Mouse (Mus musculus): Measurements from ENCODE around the gene Yipf6. TPM values are rescaled to one million over a fixed set of nuclear protein-coding genes. Genes with fewer than 3 reads are reported as not detected.

Yipf6 gene
- polyA plus RNA-seq, 1 experiment = 22.0 TPM

DNA sequence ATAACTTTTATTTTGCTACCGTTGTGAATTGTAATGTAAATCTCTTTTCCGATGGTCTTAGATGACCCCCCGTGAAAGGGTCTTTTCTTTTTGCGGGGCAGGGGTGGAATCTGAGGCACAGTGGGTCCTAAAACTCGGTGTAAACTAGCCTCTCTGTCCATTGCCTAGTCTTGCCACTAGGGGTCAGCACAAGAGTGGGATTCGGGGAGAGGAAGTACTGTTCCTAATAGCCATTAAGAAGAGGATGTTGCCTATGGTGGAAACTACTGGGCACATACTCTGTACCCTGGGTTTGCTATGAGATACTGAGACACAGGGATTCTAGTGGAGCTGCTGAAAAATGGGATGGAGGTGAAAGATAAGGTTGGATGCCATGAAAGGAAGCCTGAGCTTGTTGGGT lies 53.5 kb downstream of the Yipf6 start:
- no peaks in the 10 kb centered on the region for H3K27me3 ChIP-seq (ENCODE audit: control insufficient read depth, insufficient read depth, low read length)
- no peak overlapping the region for H3K27ac ChIP-seq (ENCODE audit: insufficient read depth, low read length)
- TF ChIP-seq CTCF (IDR thresholded peaks at IDR 0.05; ENCODE audit: borderline replicate concordance, insufficient read depth, low read depth, low read length) (peak; percentile 38; the same call in 1 of the 2 replicates), POLR2A (IDR thresholded peaks at IDR 0.05; ENCODE audit: borderline replicate concordance, insufficient read depth, low read length) (no peak)
- 26% methylated on average over 6 of the region's 6 CpGs for WGBS
- no peak for DNase-seq
- no peaks in the 10 kb centered on the region for H3K4me1 ChIP-seq (ENCODE audit: control insufficient read depth, insufficient read depth, low read length)
- no peak overlapping the region for H3K4me3 ChIP-seq (replicated peaks; ENCODE audit: insufficient read depth, low read depth, low read length)

Other genes starting within 250 kb of the Yipf6 start
- gene Ophn1, start 45.3 kb upstream of the Yipf6 start, polyA plus RNA-seq (2012; rRNA removed) = 30.7 and 30.8 TPM in 2 replicates
- gene Stard8, start 66.9 kb downstream of the Yipf6 start, polyA plus RNA-seq (2012; rRNA removed) = 9.0 and 11.4 TPM in 2 replicates
- 4.6 and 5.3 TPM in 2 replicates for gene Efnb1, start 199.8 kb downstream of the Yipf6 start, polyA plus RNA-seq (2012; rRNA removed)

Data from cerebellum, adult 2 months (tissue).